Mouse (Mus musculus): ENCODE measurements around the gene Cyp1a1. TPM values are rescaled to one million over a fixed set of nuclear protein-coding genes. Genes with fewer than 3 reads are reported as not detected.

Gene Cyp1a1
- polyA plus RNA-seq, 1 experiment from 2014 or later = not detected

DNA sequence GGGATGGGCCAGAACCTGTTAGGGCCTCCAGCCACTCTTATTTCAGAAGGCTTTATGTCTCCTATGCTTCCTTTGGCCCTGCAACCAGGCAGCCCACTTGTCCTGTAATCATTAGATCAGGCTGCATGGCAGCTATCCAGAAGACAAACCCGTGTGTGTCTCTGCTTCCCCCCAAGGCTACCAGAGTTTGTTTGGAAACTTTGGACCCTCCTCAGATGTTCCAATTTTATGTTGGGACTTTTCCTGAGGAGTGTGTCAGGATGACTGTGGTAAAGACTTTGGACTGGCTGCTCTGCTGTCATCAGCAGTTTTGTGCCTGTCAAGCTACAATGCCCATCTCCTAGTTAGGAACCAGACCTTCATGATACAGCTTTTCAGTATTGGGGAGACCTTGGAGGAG lies 61.1 kb downstream of the Cyp1a1 start:
- H3K9me3 ChIP-seq = no peaks in the 10 kb centered on the region
- H3K9ac ChIP-seq = no peak overlapping the region
- H3K4me2 ChIP-seq (replicated peaks) = no peak overlapping the region
- peaks cover 97% of the 10 kb centered on the region for H3K36me3 ChIP-seq
- WGBS = 73% methylated on average over 1 of the region's 1 CpGs
- H3K27ac ChIP-seq = no peak overlapping the region
- H3K4me3 ChIP-seq = no peak overlapping the region
- no peak for ATAC-seq (ENCODE audit: low FRiP score, low read depth)
- no peaks in the 10 kb centered on the region for H3K27me3 ChIP-seq
- H3K4me1 ChIP-seq = no peaks in the 10 kb centered on the region

DNA sequence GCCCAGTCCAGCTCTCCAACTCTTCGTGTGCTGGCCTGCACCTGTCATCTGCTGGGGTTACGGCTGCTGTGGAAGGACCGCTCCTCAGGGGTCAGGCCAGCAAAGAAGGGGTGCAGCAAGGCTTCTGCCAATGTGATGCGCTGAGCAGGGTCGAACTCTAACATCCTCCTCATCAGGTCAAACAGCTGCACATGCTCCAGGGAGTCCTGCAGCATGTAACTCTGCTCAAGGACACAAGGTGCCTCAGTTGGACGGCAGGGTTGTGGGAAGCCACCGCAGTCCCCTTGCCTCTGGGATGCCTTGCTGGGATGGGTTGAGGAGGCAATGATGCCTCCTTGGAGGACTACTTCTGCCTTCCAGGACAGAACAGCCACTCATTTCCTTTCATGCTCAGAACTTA lies 63.2 kb downstream of the Cyp1a1 start:
- Histone ChIP-seq H3K4me1 (no peaks in the 10 kb centered on the region), H3K27ac (no peak overlapping the region), H3K4me3 (no peak overlapping the region), H3K9me3 (no peaks in the 10 kb centered on the region), H3K4me2 (replicated peaks) (no peak overlapping the region), H3K9ac (no peak overlapping the region), H3K36me3 (peaks cover 100% of the 10 kb centered on the region), H3K27me3 (no peaks in the 10 kb centered on the region)
- no peak for ATAC-seq (ENCODE audit: low FRiP score, low read depth)
- WGBS = 87% methylated on average over 7 of the region's 7 CpGs

Other genes with a start within 250 kb of the Cyp1a1 start
- 26.8 and 30.0 TPM in 2 replicates for gene Ppcdc, start 247.8 kb upstream of the Cyp1a1 start, polyA plus RNA-seq (2015; fragmentation: Nextera tagmentation; extraction: Ambion mirVana)
- gene Scamp5, start 219.9 kb upstream of the Cyp1a1 start, polyA plus RNA-seq (2015; fragmentation: Nextera tagmentation; extraction: Ambion mirVana) = 12.2 and 12.9 TPM in 2 replicates
- gene Rpp25, start 183.9 kb upstream of the Cyp1a1 start, polyA plus RNA-seq (2015; fragmentation: Nextera tagmentation; extraction: Ambion mirVana) = 0.87 and 1.9 TPM in 2 replicates
- gene Cox5a, start 166.7 kb upstream of the Cyp1a1 start, polyA plus RNA-seq (2015; fragmentation: Nextera tagmentation; extraction: Ambion mirVana) = 495 and 497 TPM in 2 replicates
- gene Fam219b, start 150.4 kb upstream of the Cyp1a1 start, polyA plus RNA-seq (2015; fragmentation: Nextera tagmentation; extraction: Ambion mirVana) = 24.2 and 26.8 TPM in 2 replicates
- gene Mpi, start 135.2 kb upstream of the Cyp1a1 start, polyA plus RNA-seq (2015; fragmentation: Nextera tagmentation; extraction: Ambion mirVana) = 56.3 and 58.8 TPM in 2 replicates
- gene Scamp2, start 127.0 kb upstream of the Cyp1a1 start, polyA plus RNA-seq (2015; fragmentation: Nextera tagmentation; extraction: Ambion mirVana) = 67.1 and 69.1 TPM in 2 replicates
- gene Ulk3, start 98.5 kb upstream of the Cyp1a1 start, polyA plus RNA-seq (2015; fragmentation: Nextera tagmentation; extraction: Ambion mirVana) = 21.0 and 21.4 TPM in 2 replicates
- not detected in 2 replicates for gene Cplx3, start 81.6 kb upstream of the Cyp1a1 start, polyA plus RNA-seq (2015; fragmentation: Nextera tagmentation; extraction: Ambion mirVana)
- not detected in 2 replicates for gene Lman1l, start 67.2 kb upstream of the Cyp1a1 start, polyA plus RNA-seq (2015; fragmentation: Nextera tagmentation; extraction: Ambion mirVana)
- 32.6 and 32.7 TPM in 2 replicates for gene Csk, start 34.3 kb upstream of the Cyp1a1 start, polyA plus RNA-seq (2015; fragmentation: Nextera tagmentation; extraction: Ambion mirVana)
- not detected in 2 replicates for gene Cyp1a2, start 4.2 kb upstream of the Cyp1a1 start, polyA plus RNA-seq (2015; fragmentation: Nextera tagmentation; extraction: Ambion mirVana)
- 39.3 TPM in 2 replicates for gene Edc3, start 20.6 kb downstream of the Cyp1a1 start, polyA plus RNA-seq (2015; fragmentation: Nextera tagmentation; extraction: Ambion mirVana)
- 77.3 and 82.8 TPM in 2 replicates for gene Clk3, start 77.9 kb downstream of the Cyp1a1 start, polyA plus RNA-seq (2015; fragmentation: Nextera tagmentation; extraction: Ambion mirVana)
- gene Arid3b, start 148.9 kb downstream of the Cyp1a1 start, polyA plus RNA-seq (2015; fragmentation: Nextera tagmentation; extraction: Ambion mirVana) = 7.3 and 10.6 TPM in 2 replicates
- gene Ubl7, start 223.1 kb downstream of the Cyp1a1 start, polyA plus RNA-seq (2015; fragmentation: Nextera tagmentation; extraction: Ambion mirVana) = 119 and 121 TPM in 2 replicates